Mouse (Mus musculus) limb, embryonic 15.5 days (tissue): ENCODE measurements around the gene Dnajc30. TPM values are rescaled to one million over a fixed set of nuclear protein-coding genes. Genes with fewer than 3 reads are reported as not detected.

ENCODE experiments used
- ATAC-seq: fragments of 200-750 bp; cut with Nextera tagmentation; 2 replicates; pipeline ENCODE4 v1.8.0; 2017; ENCODE audit warnings: low read depth, moderate TSS enrichment; ENCODE audit not compliant: insufficient number of reproducible peaks, low FRiP score, low TSS enrichment
- H3K27ac ChIP-seq: fragments of 300-500 bp; sonication (generic); 2 replicates; pipeline ENCODE4 v1.5.1; 2015; ENCODE audit warnings: moderate library complexity, mild to moderate bottlenecking, inconsistent platforms
- H3K27me3 ChIP-seq: fragments of 300-500 bp; sonication (generic); 2 replicates; pipeline ENCODE4 v1.6.1; 2015; ENCODE audit warnings: inconsistent platforms
- H3K36me3 ChIP-seq: fragments of 300-500 bp; sonication (generic); 2 replicates; pipeline ENCODE4 v1.6.1; 2015; ENCODE audit warnings: inconsistent platforms
- H3K4me1 ChIP-seq: fragments of 300-500 bp; sonication (generic); 2 replicates; pipeline ENCODE4 v1.6.1; 2015; ENCODE audit warnings: inconsistent platforms
- H3K4me2 ChIP-seq: fragments of 300-500 bp; sonication (generic); 2 replicates; pipeline ENCODE4 v1.6.1; 2015; ENCODE audit warnings: mild to moderate bottlenecking, inconsistent platforms
- H3K4me3 ChIP-seq: fragments of 300-500 bp; sonication (generic); 2 replicates; pipeline ENCODE4 v1.5.1; 2015; ENCODE audit warnings: mild to moderate bottlenecking, inconsistent platforms
- H3K9ac ChIP-seq: fragments of 300-500 bp; sonication (generic); 2 replicates; pipeline ENCODE4 v1.6.1; 2015; ENCODE audit warnings: inconsistent platforms
- H3K9me3 ChIP-seq: fragments of 300-500 bp; sonication (generic); 2 replicates; pipeline ENCODE4 v1.6.1; 2016; ENCODE audit warnings: inconsistent platforms
- WGBS: fragments of 180-500 bp; shearing (Covaris S2); methylation state at CpG from one replicate; pipeline ENCODE4 v1.1.7; 2015; 5-methylcytosine and 5-hydroxymethylcytosine counted together
- polyA plus RNA-seq: library from polyadenylated mRNA; unstranded; fragments of >200 nt; fragmentation: Nextera tagmentation; extraction: Ambion mirVana; gene quantifications from 2 replicates; pipeline ENCODE4 v1.2.1, GENCODE M21; 2015

The Dnajc30 gene
- polyA plus RNA-seq, 1 experiment from 2014 or later, result 33.3 TPM

DNA sequence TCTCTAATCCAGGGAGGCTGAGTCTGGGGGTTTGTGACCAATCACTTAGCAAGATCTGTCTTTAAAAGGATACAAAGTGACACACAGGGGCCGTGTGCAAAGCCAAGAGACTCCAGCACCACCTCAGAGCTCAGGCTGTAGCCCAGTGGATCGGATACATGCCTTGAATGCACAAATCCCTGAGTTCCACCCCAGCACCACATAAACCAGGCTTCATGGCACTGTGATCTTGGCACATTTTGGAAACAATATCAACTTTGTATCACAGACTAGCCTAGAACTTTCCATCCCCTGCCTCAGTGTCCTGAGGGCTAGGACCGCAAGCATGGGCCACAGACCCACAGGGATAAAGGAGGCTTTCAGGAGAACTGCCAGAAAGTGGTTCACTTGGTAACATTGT, 2.0 kb downstream of the Dnajc30 start:
- Histone ChIP-seq H3K4me2 (no peak overlapping the region), H3K4me1 (peaks cover 21% of the 10 kb centered on the region)
- WGBS, result 88% methylated on average over 3 of the region's 3 CpGs

DNA sequence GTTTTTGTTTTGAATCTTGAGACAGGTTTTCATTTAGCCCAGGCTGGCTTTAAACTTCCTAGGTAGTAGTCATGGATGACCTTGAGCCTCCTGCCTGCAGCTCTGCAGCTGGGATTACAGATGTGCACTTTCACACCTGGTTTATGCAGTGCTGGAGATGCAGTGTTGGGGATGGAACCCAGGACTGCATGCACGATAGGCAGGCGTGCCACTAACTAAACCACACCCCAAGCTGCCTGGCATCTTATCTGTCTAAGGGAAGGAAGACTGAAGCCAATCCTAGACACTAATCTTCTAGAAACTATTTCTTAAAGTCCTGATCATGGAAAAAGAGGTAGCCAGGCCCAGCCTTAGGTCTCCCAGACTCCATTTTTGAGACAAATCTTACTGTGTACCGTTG, 6.4 kb downstream of the Dnajc30 start:
- H3K9me3 ChIP-seq, result no peaks in the 10 kb centered on the region
- ATAC-seq, result no peak
- WGBS, result 82% methylated on average over 3 of the region's 3 CpGs
- H3K27me3 ChIP-seq, result no peaks in the 10 kb centered on the region
- no peak overlapping the region for H3K4me3 ChIP-seq
- H3K4me2 ChIP-seq, result no peak overlapping the region
- H3K4me1 ChIP-seq, result peaks cover 20% of the 10 kb centered on the region
- no peak overlapping the region for H3K27ac ChIP-seq
- H3K9ac ChIP-seq, result no peak overlapping the region
- H3K36me3 ChIP-seq, result peaks cover 42% of the 10 kb centered on the region

More for the DNA sequence above, 2.0 kb downstream of the Dnajc30 start:
- Histone ChIP-seq H3K27ac (no peak overlapping the region), H3K27me3 (no peaks in the 10 kb centered on the region), H3K9me3 (no peaks in the 10 kb centered on the region), H3K36me3 (peaks cover 39% of the 10 kb centered on the region), H3K4me3 (no peak overlapping the region), H3K9ac (no peak overlapping the region)
- no peak for ATAC-seq

DNA sequence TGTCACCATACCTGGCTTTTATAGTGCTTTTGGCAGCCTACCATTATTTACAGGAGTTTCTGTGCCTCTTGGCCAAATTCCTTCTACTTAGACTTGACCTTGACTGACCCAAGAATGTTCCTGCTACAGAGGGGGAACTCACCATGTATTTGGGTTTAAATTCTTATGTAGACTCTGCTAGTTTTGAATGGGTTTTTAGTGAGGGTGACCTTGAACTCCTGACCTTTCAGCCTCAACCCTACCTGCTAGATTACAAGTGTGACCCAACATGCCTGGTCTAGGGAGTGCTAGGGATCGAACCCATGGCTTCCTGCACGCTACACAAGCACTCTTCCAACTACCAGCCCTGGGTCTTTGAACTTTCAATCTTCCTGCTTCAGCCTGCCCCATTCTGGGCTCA, 8.1 kb downstream of the Dnajc30 start:
- Histone ChIP-seq H3K9me3 (no peaks in the 10 kb centered on the region), H3K9ac (no peak overlapping the region), H3K4me2 (no peak overlapping the region), H3K4me3 (no peak overlapping the region), H3K27ac (no peak overlapping the region), H3K27me3 (no peaks in the 10 kb centered on the region), H3K4me1 (peaks cover 20% of the 10 kb centered on the region), H3K36me3 (peaks cover 28% of the 10 kb centered on the region)
- WGBS, result 92% methylated on average over 2 of the region's 2 CpGs
- no peak for ATAC-seq

DNA sequence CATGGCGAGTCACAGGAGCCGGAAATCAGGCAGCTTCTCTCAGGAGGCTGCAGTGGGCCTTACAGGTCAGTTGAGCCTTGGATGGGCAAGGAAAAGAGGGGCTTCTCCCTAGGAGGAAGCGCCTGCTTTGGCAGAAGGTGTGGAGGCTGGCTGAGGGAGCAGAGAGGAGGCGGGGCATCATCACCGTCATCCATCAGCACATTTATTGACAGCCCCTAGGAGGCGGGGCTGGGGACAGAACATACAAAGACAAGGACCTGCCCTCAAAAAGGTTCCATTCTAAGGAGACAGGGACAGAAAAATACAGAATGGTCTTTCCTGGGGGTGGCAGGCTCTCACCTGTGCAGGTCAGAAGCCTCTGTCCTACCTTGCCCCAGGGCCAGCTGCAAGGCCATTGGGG, 8.7 kb downstream of the Dnajc30 start:
- no peaks in the 10 kb centered on the region for H3K9me3 ChIP-seq
- WGBS, result 74% methylated on average over 6 of the region's 6 CpGs
- H3K9ac ChIP-seq, result no peak overlapping the region
- peaks cover 23% of the 10 kb centered on the region for H3K4me1 ChIP-seq
- H3K27me3 ChIP-seq, result no peaks in the 10 kb centered on the region
- H3K36me3 ChIP-seq, result peaks cover 22% of the 10 kb centered on the region
- no peak overlapping the region for H3K4me3 ChIP-seq
- no peak overlapping the region for H3K4me2 ChIP-seq
- H3K27ac ChIP-seq, result no peak overlapping the region
- no peak for ATAC-seq

DNA sequence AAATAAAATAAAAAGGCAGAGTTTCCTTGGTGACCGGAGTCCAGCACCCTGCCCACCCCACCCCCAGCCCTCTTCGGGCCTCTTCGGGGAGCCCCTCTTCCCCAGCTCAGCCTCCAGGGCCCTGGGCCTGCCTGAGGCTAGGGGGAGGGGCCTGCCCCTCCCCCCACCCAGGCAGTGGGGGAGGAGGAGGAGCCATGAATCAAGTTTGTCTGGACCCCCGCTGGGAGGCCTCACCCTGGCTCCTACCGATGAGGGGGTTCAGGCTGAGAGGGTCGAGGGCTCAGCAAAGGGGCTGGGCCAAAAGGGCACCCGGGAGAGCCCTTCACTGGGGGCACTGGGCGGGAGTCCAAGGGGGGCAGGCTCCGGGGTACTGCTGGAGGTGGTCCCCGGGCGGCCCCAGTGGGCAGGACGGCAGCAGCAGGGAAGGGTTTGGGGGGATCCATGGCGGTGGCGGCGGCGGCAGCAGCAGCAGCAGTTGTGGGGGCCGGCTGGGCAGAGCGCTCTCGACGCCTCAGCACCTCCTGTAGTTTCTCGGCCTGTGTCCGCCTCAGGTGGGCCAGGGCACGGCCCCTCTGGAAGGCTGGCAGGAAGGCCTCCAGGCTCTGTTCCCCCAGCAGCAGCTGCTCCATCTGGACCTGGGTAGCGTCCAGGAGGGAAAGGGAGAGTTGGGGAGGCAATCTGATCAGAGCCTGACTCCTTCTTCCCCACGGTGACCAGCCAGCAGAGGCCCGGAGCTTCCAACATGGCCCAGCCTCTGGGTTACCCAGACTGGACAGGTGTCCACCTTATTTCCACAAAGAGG, 9.5 kb downstream of the Dnajc30 start:
- Histone ChIP-seq H3K4me2 (0 out of 2 replicates have a peak overlapping the region, but pooled peaks have one; percentile 7), H3K36me3 (peaks cover 15% of the 10 kb centered on the region), H3K4me1 (peaks cover 26% of the 10 kb centered on the region), H3K27ac (no peak overlapping the region), H3K9me3 (no peaks in the 10 kb centered on the region), H3K4me3 (no peak overlapping the region), H3K9ac (0 out of 2 replicates have a peak overlapping the region, but pooled peaks have one; percentile 10), H3K27me3 (no peaks in the 10 kb centered on the region)
- no peak for ATAC-seq
- 23% methylated on average over 24 of the region's 26 CpGs for WGBS

DNA sequence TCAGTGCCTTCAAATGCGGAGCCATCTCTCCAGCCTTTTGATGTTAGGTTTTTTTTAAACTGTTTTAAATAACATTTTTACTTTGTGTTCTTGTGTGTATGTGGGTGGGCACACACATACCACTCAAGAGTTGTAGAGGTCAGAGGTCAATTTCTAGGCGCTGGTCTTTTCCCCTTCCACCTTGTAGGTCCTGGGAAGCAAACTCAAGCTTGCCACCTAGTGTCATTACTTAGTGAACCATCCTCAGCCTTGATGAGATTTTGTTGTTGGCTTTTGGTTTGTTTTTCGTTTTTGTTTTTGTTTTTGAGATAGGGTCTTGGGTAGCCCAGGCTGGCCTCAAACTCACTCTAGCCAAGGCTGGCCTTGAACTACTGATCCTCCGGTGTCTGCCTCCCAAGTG, 11.7 kb downstream of the Dnajc30 start:
- Histone ChIP-seq H3K36me3 (peaks cover 15% of the 10 kb centered on the region), H3K27me3 (no peaks in the 10 kb centered on the region), H3K4me2 (no peak overlapping the region), H3K4me1 (peaks cover 28% of the 10 kb centered on the region), H3K9ac (no peak overlapping the region), H3K27ac (no peak overlapping the region), H3K9me3 (no peaks in the 10 kb centered on the region), H3K4me3 (no peak overlapping the region)
- ATAC-seq, result no peak
- WGBS, result 61% methylated on average over 4 of the region's 4 CpGs

DNA sequence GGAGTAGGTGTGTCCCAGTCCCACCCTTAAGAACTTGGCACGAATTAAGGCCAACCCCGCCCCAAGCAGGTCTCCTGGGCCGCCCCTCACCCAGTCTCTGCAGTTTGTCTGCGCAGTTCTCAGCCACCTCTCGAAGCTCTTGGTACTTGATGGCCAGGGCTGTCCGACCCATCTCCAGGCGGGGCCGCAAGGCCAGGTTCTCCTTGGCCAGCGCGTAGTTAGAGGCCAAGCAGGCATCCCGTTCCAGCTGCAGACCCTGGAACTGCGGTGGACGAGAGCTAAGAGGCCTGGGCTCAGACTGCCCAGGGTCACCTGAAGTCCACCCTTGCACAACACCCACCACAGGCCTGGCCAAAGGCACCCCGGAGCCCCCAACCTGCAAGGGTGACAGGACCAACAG, 12.4 kb downstream of the Dnajc30 start:
- ATAC-seq, result no peak
- peaks cover 15% of the 10 kb centered on the region for H3K36me3 ChIP-seq
- H3K27ac ChIP-seq, result no peak overlapping the region
- no peaks in the 10 kb centered on the region for H3K27me3 ChIP-seq
- H3K9ac ChIP-seq, result no peak overlapping the region
- no peaks in the 10 kb centered on the region for H3K9me3 ChIP-seq
- peak overlapping the region; percentile 76; the same call in 1 of the 2 replicates for H3K4me2 ChIP-seq
- 88% methylated on average over 14 of the region's 14 CpGs for WGBS
- H3K4me3 ChIP-seq, result no peak overlapping the region
- H3K4me1 ChIP-seq, result peaks cover 28% of the 10 kb centered on the region

DNA sequence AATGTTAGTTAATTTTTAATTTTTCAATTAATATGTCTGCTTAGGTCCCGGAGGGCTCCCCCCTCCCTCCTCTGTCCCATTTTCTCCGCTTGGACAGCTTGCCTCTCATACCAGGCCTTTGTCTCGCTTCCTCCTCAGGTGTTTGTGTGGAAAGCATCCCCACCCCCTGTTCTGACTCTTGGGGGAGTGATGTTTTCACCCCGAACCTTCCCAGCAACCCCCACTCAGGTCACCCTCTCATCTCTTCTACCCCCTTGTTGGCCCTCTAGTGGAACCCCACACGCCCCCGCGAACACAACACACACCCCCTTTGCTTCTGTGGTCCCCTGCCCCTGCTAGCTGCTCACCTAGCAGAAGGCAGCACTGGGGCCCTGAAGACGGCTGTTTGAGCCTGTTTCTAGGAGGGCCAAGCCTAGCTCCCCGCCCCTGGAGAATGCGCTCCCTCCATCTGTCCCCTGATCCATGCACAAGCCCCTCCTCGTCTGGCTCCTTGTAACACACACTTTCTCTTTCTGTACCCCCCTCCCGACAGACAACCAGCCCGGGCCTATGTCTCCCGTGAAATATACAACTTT, 13.0 kb downstream of the Dnajc30 start:
- 14% methylated on average over 14 of the region's 14 CpGs for WGBS
- Histone ChIP-seq H3K36me3 (peaks cover 14% of the 10 kb centered on the region), H3K9ac (peak overlapping the region; percentile 83), H3K4me3 (peak overlapping the region; percentile 94), H3K4me2 (peak overlapping the region; percentile 76), H3K27ac (peak overlapping the region; percentile 91), H3K4me1 (peaks cover 28% of the 10 kb centered on the region), H3K27me3 (no peaks in the 10 kb centered on the region), H3K9me3 (no peaks in the 10 kb centered on the region)
- peak; percentile 10; the same call in 1 of the 2 replicates for ATAC-seq

DNA sequence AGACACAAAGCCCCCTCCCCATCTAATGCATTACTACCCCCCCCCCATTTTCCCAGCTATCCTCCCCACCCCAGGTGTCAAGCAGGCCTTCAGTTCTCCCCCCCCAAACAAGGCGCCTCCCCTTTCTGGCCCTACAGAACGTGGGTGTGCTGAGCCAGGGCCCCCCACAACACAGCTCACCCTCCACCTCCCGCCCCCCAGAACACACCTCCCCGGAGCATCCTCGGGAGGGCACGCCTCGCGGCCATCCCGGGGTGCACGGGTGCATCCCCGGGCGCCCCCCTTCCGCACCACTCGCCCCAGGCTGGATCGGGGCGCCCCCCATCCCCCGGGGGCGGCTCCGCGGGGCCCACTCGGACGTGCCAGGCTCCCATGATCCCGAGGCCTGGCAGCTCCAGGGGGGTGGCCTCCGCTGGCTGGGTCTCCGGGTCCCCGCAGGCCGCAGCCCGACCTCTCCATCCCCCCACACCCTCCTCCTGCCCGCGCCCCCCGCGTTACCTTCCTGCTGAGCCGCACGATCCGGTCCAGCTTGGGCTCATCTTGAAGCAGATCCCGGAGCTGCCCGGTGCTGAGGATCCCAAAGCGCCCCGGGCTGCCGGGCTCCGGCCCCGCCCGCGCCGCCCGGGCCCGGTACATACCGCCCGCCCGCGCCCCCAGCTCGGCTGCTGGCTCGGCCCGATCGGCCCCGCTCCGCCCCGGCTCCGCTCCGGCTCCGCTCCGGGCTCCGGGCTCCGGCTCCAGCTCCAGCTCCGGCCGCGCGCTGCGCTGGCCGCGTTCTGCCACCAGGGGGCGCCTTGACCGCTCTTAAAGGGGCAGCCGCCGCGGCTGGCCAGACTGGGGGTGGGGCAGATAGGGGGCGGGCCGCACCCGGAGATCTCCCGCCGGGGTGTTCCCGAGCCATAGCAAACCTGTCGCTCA, 13.8 kb downstream of the Dnajc30 start, which contains the start of gene Vps37d:
Vps37d (minus strand) TSS at position 703 of the 918 bp plus-strand sequence.
- peaks cover 8% of the 10 kb centered on the region for H3K36me3 ChIP-seq
- H3K27ac ChIP-seq, result peak within 1 kb of the TSS; percentile 91
- peak within 1 kb of the TSS; percentile 83 for H3K9ac ChIP-seq
- under 1% methylated on average over 67 of the region's 83 CpGs for WGBS
- H3K4me3 ChIP-seq, result peak within 1 kb of the TSS; percentile 94
- peak within 1 kb of the TSS; percentile 76 for H3K4me2 ChIP-seq
- no peaks in the 10 kb centered on the region for H3K9me3 ChIP-seq
- no peaks in the 10 kb centered on the region for H3K27me3 ChIP-seq
- ATAC-seq, result peak; percentile 76
- H3K4me1 ChIP-seq, result peaks cover 28% of the 10 kb centered on the region

DNA sequence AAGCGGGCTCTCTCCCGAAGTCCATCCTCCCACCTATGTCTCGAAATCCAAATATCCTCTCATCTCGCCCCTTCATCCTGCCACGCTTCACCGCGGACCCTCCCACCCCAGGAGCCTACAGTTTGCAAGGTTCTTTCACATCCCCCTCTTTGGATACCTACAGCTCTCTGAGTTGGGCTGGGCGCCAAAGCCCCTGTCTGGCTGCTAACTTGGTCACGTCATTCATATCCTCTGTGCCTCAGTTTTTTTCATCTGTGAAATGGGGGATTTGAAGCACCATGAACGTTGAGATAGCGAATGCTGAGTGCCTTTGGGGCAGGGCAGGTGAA, 14.4 kb downstream of the Dnajc30 start:
- Histone ChIP-seq H3K4me2 (peak overlapping the region; percentile 76), H3K9me3 (no peaks in the 10 kb centered on the region), H3K36me3 (peaks cover 2% of the 10 kb centered on the region), H3K27me3 (no peaks in the 10 kb centered on the region), H3K27ac (no peak overlapping the region), H3K4me1 (peaks cover 22% of the 10 kb centered on the region), H3K9ac (0 out of 2 replicates have a peak overlapping the region, but pooled peaks have one; percentile 7), H3K4me3 (peak overlapping the region; percentile 94)
- WGBS, result 2% methylated on average over 11 of the region's 11 CpGs
- no peak; the same call in 1 of the 2 replicates for ATAC-seq

DNA sequence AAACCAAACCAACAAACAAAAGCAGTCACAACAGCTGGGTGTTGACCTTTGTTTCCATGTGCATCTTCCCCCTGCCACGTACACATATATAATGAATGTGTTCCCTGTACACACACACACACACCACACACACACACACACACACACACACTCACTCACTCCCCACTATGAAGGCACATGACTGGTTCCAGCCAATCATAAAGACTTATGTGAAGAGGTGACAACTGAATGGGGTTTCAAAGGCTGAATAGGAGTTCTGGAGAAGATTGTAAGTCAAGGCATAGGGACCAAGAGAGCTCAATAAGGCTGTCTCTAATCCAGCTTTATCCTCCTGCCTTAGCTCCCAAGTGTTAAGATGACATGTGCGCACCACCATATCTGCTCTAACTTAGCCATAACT, 15.6 kb downstream of the Dnajc30 start:
- no peak overlapping the region for H3K9ac ChIP-seq
- no peak overlapping the region for H3K4me3 ChIP-seq
- no peaks in the 10 kb centered on the region for H3K9me3 ChIP-seq
- no peak overlapping the region for H3K27ac ChIP-seq
- ATAC-seq, result no peak
- peaks cover 15% of the 10 kb centered on the region for H3K4me1 ChIP-seq
- no peaks in the 10 kb centered on the region for H3K36me3 ChIP-seq
- no peaks in the 10 kb centered on the region for H3K27me3 ChIP-seq
- no peak overlapping the region for H3K4me2 ChIP-seq
- WGBS, result 98% methylated on average over 2 of the region's 2 CpGs
